Comparison of ENCODE assay signal across 25 mouse cellular contexts in genomic region chr5:25540921-25541320, GRCm38 (mm10). TPM values are rescaled to one million over a fixed set of nuclear protein-coding genes. Genes with fewer than 3 reads are reported as not detected.
"Had no signal": no experiment of that assay in that cellular context is flagged by ENCODE, and none has a peak within 500 bp of the region (broad histone marks: within the 10 kb centered on the region; RNA-seq: fewer than 3 reads in every experiment).

No protein-coding gene starts in this region.

- H3K36me3 ChIP-seq: limb, embryonic 13.5 days; liver, embryonic 15.5 days had no signal

- H3K27ac ChIP-seq: layer of hippocampus, adult 2 months; limb, embryonic 13.5 days; liver, embryonic 15.5 days had no signal

- H3K4me2 ChIP-seq: limb, embryonic 13.5 days; liver, embryonic 15.5 days; midbrain, embryonic 11.5 days had no signal

- H3K4me3 ChIP-seq: layer of hippocampus, adult 2 months; limb, embryonic 13.5 days; liver, embryonic 15.5 days had no signal

- H3K4me1 ChIP-seq: limb, embryonic 13.5 days had no signal

- DNase-seq: kidney, adult 18-20 months; kidney, adult 9 months; kidney, postnatal 14 days; layer of hippocampus, adult 9-11 months; lung, adult 2 months; lung, postnatal 14 days; lung, postnatal 4 days; midbrain, embryonic 14.5 days; thymus, adult 18-20 months; thymus, postnatal 36 days had no signal

- H3K27me3 ChIP-seq: limb, embryonic 13.5 days; liver, embryonic 15.5 days had no signal

- H3K9me3 ChIP-seq: liver, embryonic 15.5 days had no signal

- H3K9ac ChIP-seq: limb, embryonic 13.5 days; liver, embryonic 15.5 days had no signal

RNA-seq across cellular contexts. Expression of gene Cct8l1, which starts 25.1 kb away (rescaled TPM):
- total RNA-seq: liver, adult 2 months; megakaryocyte progenitor cell, adult 5-6 weeks; megakaryocyte-erythroid progenitor cell, adult 5-6 weeks; midbrain, postnatal 0 days had no signal
- polyA plus RNA-seq: kidney, embryonic 16.5 days; large intestine, adult 2 months; liver, adult 2 months; lung, adult 2 months; lung, embryonic 16.5 days; midbrain, embryonic 11.5 days; midbrain, embryonic 14.5 days; midbrain, postnatal 0 days; neural tube, embryonic 11.5 days; neural tube, embryonic 14.5 days; small intestine, adult 2 months; spleen, adult 2 months had no signal
